Mouse (Mus musculus) liver, postnatal 0 days (tissue): ENCODE data around the gene Dalrd3. TPM values are rescaled to one million over a fixed set of nuclear protein-coding genes. Genes with fewer than 3 reads are reported as not detected.

Source experiments
- ATAC-seq: fragments of 200-750 bp; cut with Nextera tagmentation; 2 replicates; pipeline ENCODE4 v1.8.0; 2017; ENCODE audit warnings: mild to moderate bottlenecking, moderate library complexity
- DNase-seq: peaks from one replicate; pipeline ENCODE4 v3.0.0-alpha.2; 2016
- H3K27ac ChIP-seq: fragments of 300-500 bp; sonication (generic); 2 replicates; pipeline ENCODE4 v1.5.1; 2014; ENCODE audit warnings: antibody characterized with exemption, moderate library complexity, mild to moderate bottlenecking, low read depth
- H3K27me3 ChIP-seq: fragments of 300-500 bp; sonication (generic); 2 replicates; pipeline ENCODE4 v1.6.1; 2014; ENCODE audit warnings: low read length, control low read depth, mixed read lengths; ENCODE audit not compliant: insufficient read depth
- H3K36me3 ChIP-seq: fragments of 300-500 bp; sonication (generic); replicated peaks from 2 replicates; pipeline ENCODE4 v1.6.1; 2014; ENCODE audit warnings: mild to moderate bottlenecking, control low read depth, low read length, moderate library complexity, mixed read lengths; ENCODE audit not compliant: insufficient read depth
- H3K4me1 ChIP-seq: fragments of 300-500 bp; sonication (generic); 2 replicates; pipeline ENCODE4 v1.6.1; 2014; ENCODE audit warnings: antibody characterized with exemption, mild to moderate bottlenecking, control low read depth; ENCODE audit not compliant: insufficient read depth
- H3K4me2 ChIP-seq: fragments of 300-500 bp; sonication (generic); 2 replicates; pipeline ENCODE4 v1.6.1; 2014; ENCODE audit warnings: low read depth, mild to moderate bottlenecking, low read length, moderate library complexity, mixed read lengths
- H3K4me3 ChIP-seq: fragments of 300-500 bp; sonication (generic); 2 replicates; pipeline ENCODE4 v1.5.1; 2014; ENCODE audit warnings: low read depth, low read length
- H3K9ac ChIP-seq: fragments of 300-500 bp; sonication (generic); replicated peaks from 2 replicates; pipeline ENCODE4 v1.6.1; 2014; ENCODE audit warnings: mild to moderate bottlenecking, moderate library complexity
- H3K9me3 ChIP-seq: fragments of 300-500 bp; sonication (generic); 2 replicates; pipeline ENCODE4 v1.6.1; 2016; ENCODE audit warnings: mild to moderate bottlenecking, control low read depth, low read length, mixed read lengths
- CTCF ChIP-seq: sonication (generic); IDR thresholded peaks from 2 replicates; pipeline ENCODE4 v1.5.1; 2016; ENCODE audit warnings: antibody characterized with exemption, low read depth
- EP300 ChIP-seq: IDR thresholded peaks from 2 replicates; pipeline ENCODE4 v1.6.1; 2016; ENCODE audit warnings: antibody characterized with exemption, low read depth, mild to moderate bottlenecking
- WGBS: fragments of 180-500 bp; shearing (Covaris S2); extraction: QIAGEN DNeasy Blood & Tissue Kit; methylation state at CpG from one replicate; pipeline ENCODE4 v1.1.7; 2014; ENCODE audit not compliant: insufficient replicate concordance; 5-methylcytosine and 5-hydroxymethylcytosine counted together
- polyA plus RNA-seq: library from polyadenylated mRNA; unstranded; fragments of >200 nt; fragmentation: Nextera tagmentation; extraction: Ambion mirVana; gene quantifications from 2 replicates; pipeline ENCODE4 v1.2.1, GENCODE M21; 2015

The Dalrd3 gene
- polyA plus RNA-seq, 1 experiment from 2014 or later: 18.8 TPM

GRCm38 (mm10) chr9:108540846-108541245 is 28.8 kb upstream of the Dalrd3 start:
- DNase-seq: no peak
- Histone ChIP-seq H3K4me1 (no peaks in the 10 kb centered on the region), H3K4me3 (no peak overlapping the region), H3K9me3 (no peaks in the 10 kb centered on the region), H3K4me2 (no peak overlapping the region), H3K27me3 (no peaks in the 10 kb centered on the region), H3K9ac (no peak overlapping the region), H3K27ac (no peak overlapping the region), H3K36me3 (peaks cover 76% of the 10 kb centered on the region)
- no peak for TF ChIP-seq EP300
- TF ChIP-seq CTCF: no peak
- no peak for ATAC-seq

- peaks cover 83% of the 10 kb centered on the region for H3K36me3 ChIP-seq
- WGBS: 84% methylated on average over 3 of the region's 3 CpGs
- no peak for ATAC-seq
Observed at GRCm38 (mm10) chr9:108545986-108546385, 23.7 kb upstream of the Dalrd3 start.

GRCm38 (mm10) chr9:108546875-108547274 is 22.8 kb upstream of the Dalrd3 start:
- no peak overlapping the region for H3K4me2 ChIP-seq
- TF ChIP-seq EP300 (no peak), CTCF (no peak)
- ATAC-seq (no peak), DNase-seq (no peak)
- H3K9ac ChIP-seq: no peak overlapping the region
- H3K27me3 ChIP-seq: no peaks in the 10 kb centered on the region
- peaks cover 78% of the 10 kb centered on the region for H3K36me3 ChIP-seq
- H3K27ac ChIP-seq: no peak overlapping the region
- no peaks in the 10 kb centered on the region for H3K9me3 ChIP-seq
- 0 out of 2 replicates have a peak, but pooled peaks cover 3% of the 10 kb centered on the region for H3K4me1 ChIP-seq
- WGBS: 76% methylated on average over 1 of the region's 1 CpGs
- no peak overlapping the region for H3K4me3 ChIP-seq

More at GRCm38 (mm10) chr9:108545986-108546385, 23.7 kb upstream of the Dalrd3 start:
- H3K9me3 ChIP-seq: no peaks in the 10 kb centered on the region
- H3K4me2 ChIP-seq: no peak overlapping the region
- H3K27ac ChIP-seq: no peak overlapping the region
- TF ChIP-seq CTCF (no peak), EP300 (no peak)
- no peak overlapping the region for H3K4me3 ChIP-seq
- no peaks in the 10 kb centered on the region for H3K27me3 ChIP-seq
- DNase-seq: no peak
- no peaks in the 10 kb centered on the region for H3K4me1 ChIP-seq
- no peak overlapping the region for H3K9ac ChIP-seq

- no peak for DNase-seq
- TF ChIP-seq EP300 (no peak), CTCF (no peak)
- H3K4me1 ChIP-seq: peaks cover 13% of the 10 kb centered on the region
- ATAC-seq: no peak
- peaks cover 67% of the 10 kb centered on the region for H3K36me3 ChIP-seq
- H3K27ac ChIP-seq: peak overlapping the region; percentile 2; the same call in 1 of the 2 replicates
- 81% methylated on average over 4 of the region's 4 CpGs for WGBS
- H3K4me3 ChIP-seq: no peak overlapping the region
- no peaks in the 10 kb centered on the region for H3K9me3 ChIP-seq
- H3K27me3 ChIP-seq: no peaks in the 10 kb centered on the region
- no peak overlapping the region for H3K4me2 ChIP-seq
- H3K9ac ChIP-seq: no peak overlapping the region
Observed at GRCm38 (mm10) chr9:108559169-108559568, 10.5 kb upstream of the Dalrd3 start.

GRCm38 (mm10) chr9:108560227-108560841 is 9.4 kb upstream of the Dalrd3 start, which contains the start of gene Impdh2:
Gene Impdh2, plus strand, starts transcription at chr9:108560286.
- H3K4me1 ChIP-seq: peaks cover 14% of the 10 kb centered on the region
- ATAC-seq: peak; percentile 99
- H3K9ac ChIP-seq: peak within 1 kb of the TSS; percentile 84
- TF ChIP-seq CTCF: peak; percentile 22
- TF ChIP-seq EP300: no peak
- under 1% methylated on average over 52 of the region's 53 CpGs for WGBS
- H3K4me3 ChIP-seq: peak within 1 kb of the TSS; percentile 66
- H3K27me3 ChIP-seq: no peaks in the 10 kb centered on the region
- H3K27ac ChIP-seq: peak within 1 kb of the TSS; percentile 75
- H3K4me2 ChIP-seq: peak within 1 kb of the TSS; percentile 94
- no peaks in the 10 kb centered on the region for H3K9me3 ChIP-seq
- peaks cover 67% of the 10 kb centered on the region for H3K36me3 ChIP-seq
- peak; percentile 97 for DNase-seq

- Histone ChIP-seq H3K4me2 (no peak overlapping the region), H3K4me3 (no peak overlapping the region), H3K27me3 (no peaks in the 10 kb centered on the region), H3K27ac (no peak overlapping the region), H3K4me1 (peaks cover 31% of the 10 kb centered on the region), H3K9me3 (no peaks in the 10 kb centered on the region), H3K36me3 (peaks cover 45% of the 10 kb centered on the region), H3K9ac (no peak overlapping the region)
- 85% methylated on average over 8 of the region's 8 CpGs for WGBS
- TF ChIP-seq EP300 (no peak), CTCF (no peak)
- no peak for DNase-seq
- no peak for ATAC-seq
Observed at GRCm38 (mm10) chr9:108563671-108564070, 6.0 kb upstream of the Dalrd3 start.
